Mouse (Mus musculus) lung, adult 2 months (tissue): ENCODE measurements around the gene Kat6b.

Experiments
- CTCF ChIP-seq: fragments of 200-500 bp; IDR thresholded peaks from 2 replicates; pipeline ENCODE4 v1.5.1; 2011; ENCODE audit warnings: mild to moderate bottlenecking, low read length, control low read depth; ENCODE audit not compliant: insufficient read depth
- POLR2A ChIP-seq: fragments of 200-500 bp; IDR thresholded peaks from 2 replicates; pipeline ENCODE4 v1.6.1; 2011; ENCODE audit warnings: low read depth, mild to moderate bottlenecking, control low read depth, low read length, borderline replicate concordance; ENCODE audit errors: extremely low read depth

DNA sequence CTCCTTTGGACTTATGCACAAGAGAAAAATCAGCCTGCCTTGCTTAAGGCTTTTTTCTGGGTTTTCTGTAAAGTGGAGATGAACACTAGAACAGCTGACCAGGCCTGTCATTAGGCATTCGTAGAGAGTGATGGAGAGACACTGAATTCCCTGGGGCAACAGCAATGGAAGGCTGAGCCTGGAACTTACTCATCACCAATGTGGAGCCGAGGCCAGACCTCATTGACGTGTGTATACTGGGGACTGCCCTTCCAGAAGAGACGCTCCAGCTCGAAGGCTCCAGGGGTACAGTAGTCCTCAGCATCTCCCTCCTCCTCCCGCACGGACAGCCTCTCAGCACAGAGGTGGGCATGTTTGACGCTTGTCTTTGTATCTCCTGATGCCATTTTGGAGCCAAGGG lies 221.5 kb downstream of the Kat6b start:
- TF ChIP-seq CTCF, result no peak
- no peak for TF ChIP-seq POLR2A
